Mouse (Mus musculus): ENCODE results near the gene Tufm.

DNA sequence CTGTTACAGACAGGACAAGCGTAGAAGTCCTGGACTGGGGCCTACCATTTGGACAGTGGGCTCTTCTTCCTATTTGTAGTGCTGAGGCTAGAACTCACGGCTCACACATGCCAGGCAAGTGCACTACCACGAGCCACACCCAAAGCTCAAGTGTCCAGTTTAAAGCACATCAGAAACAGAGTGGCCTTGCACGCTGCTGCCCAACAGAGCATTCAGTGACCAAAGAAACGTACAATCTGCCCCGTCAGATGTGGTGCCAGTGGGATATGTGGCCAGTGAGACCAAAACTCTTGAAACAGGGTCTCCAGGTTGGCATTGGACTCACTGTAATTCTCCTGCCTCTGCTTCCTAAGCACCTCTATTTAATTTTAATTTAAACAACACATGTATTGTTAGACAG lies 36.5 kb upstream of the Tufm start:
- TF ChIP-seq E2F4 (IDR thresholded peaks at IDR 0.05; ENCODE audit: insufficient read depth) = no peak
- no peak for TF ChIP-seq CEBPB (IDR thresholded peaks at IDR 0.05; ENCODE audit: insufficient read depth, poor library complexity, severe bottlenecking)
- TF ChIP-seq POLR2A (IDR thresholded peaks at IDR 0.05; ENCODE audit: insufficient read length, low read depth) = no peak

Measured in myocyte (in vitro differentiated cells).